ENCODE assay signal across 3 mouse cellular contexts in genomic region chr11:29874781-29875180, GRCm38 (mm10). TPM values are rescaled to one million over a fixed set of nuclear protein-coding genes. Genes with fewer than 3 reads are reported as not detected.
"Had no signal": no experiment of that assay in that cellular context is flagged by ENCODE, and none has a peak within 500 bp of the region (broad histone marks: within the 10 kb centered on the region; RNA-seq: fewer than 3 reads in every experiment).

No protein-coding gene starts in this region.

RNA-seq across cellular contexts. Expression of gene 4931440F15Rik, which starts 49.3 kb away (rescaled TPM):
- total RNA-seq: megakaryocyte progenitor cell, adult 5-6 weeks; neutrophil, adult 5-6 weeks had no signal
- polyA plus RNA-seq: midbrain, embryonic 11.5 days had no signal
